Comparison of ENCODE assay signal across 13 mouse cellular contexts in genomic region chr8:94980976-94981375, GRCm38 (mm10). TPM values are rescaled to one million over a fixed set of nuclear protein-coding genes. Genes with fewer than 3 reads are reported as not detected.
DNase-seq lines count a peak whose midpoint lies in the region; ATAC-seq and TF ChIP-seq lines count a peak whose summit lies in the region.
"Had no signal": no experiment of that assay in that cellular context is flagged by ENCODE, and none has a peak within 500 bp of the region (broad histone marks: within the 10 kb centered on the region; RNA-seq: fewer than 3 reads in every experiment).

No protein-coding gene starts in this region.

- DNase-seq in forebrain, embryonic 14.5 days (ENCODE audit: low spot score), result no peak
- no peak for DNase-seq in kidney, adult 2 months
- no peak for DNase-seq in kidney, postnatal 10 days
- peak; percentile 46 for DNase-seq in thymus, postnatal 4 days
- DNase-seq in thymus, adult 18-20 months, result no peak
- no peak for DNase-seq in midbrain, postnatal 0 days (ENCODE audit: low spot score)
- no peak for DNase-seq in c-Kit-positive CD71-positive TER-119-positive erythroid progenitor cells, embryonic 14.5 days (ENCODE audit: low spot score)
- DNase-seq: adrenal gland, postnatal 14 days; heart, postnatal 36 days had no signal

- H3K4me2 ChIP-seq in forebrain, embryonic 13.5 days, result no peak overlapping the region
- no peak overlapping the region for H3K4me2 ChIP-seq in forebrain, embryonic 14.5 days (ENCODE audit: low read length)
- no peak overlapping the region for H3K4me2 ChIP-seq in midbrain, postnatal 0 days (ENCODE audit: low read depth, low read length, poor library complexity, severe bottlenecking)
- H3K4me2 ChIP-seq: neural tube, embryonic 12.5 days had no signal

- peaks cover 87% of the 10 kb centered on the region for H3K4me1 ChIP-seq in forebrain, embryonic 13.5 days
- H3K4me1 ChIP-seq in forebrain, embryonic 14.5 days (ENCODE audit: control insufficient read depth, insufficient read depth, low read length), result peaks cover 58% of the 10 kb centered on the region
- peaks cover 37% of the 10 kb centered on the region for H3K4me1 ChIP-seq in kidney, adult 2 months (ENCODE audit: control insufficient read depth, insufficient read depth, low read length)
- peaks cover 27% of the 10 kb centered on the region for H3K4me1 ChIP-seq in midbrain, postnatal 0 days (ENCODE audit: insufficient read depth, low read length)

- TF ChIP-seq CTCF in kidney, adult 2 months (conservative IDR thresholded peaks at IDR 0.05; ENCODE audit: insufficient read depth, insufficient read length, low read depth, low read length), result no peak
- TF ChIP-seq CTCF in midbrain, postnatal 0 days (IDR thresholded peaks at IDR 0.05), result 0 out of 2 replicates have a peak, but pooled peaks have one; percentile 10

- no peaks in the 10 kb centered on the region for H3K27me3 ChIP-seq in forebrain, embryonic 13.5 days
- H3K27me3 ChIP-seq in forebrain, embryonic 14.5 days (replicated peaks; ENCODE audit: control insufficient read depth, insufficient read depth, low read length), result no peaks in the 10 kb centered on the region
- no peaks in the 10 kb centered on the region for H3K27me3 ChIP-seq in kidney, adult 2 months (replicated peaks; ENCODE audit: control insufficient read depth, insufficient read depth, low read length)
- H3K27me3 ChIP-seq in midbrain, postnatal 0 days (ENCODE audit: insufficient read depth, low read length), result no peaks in the 10 kb centered on the region
- H3K27me3 ChIP-seq: embryonic facial prominence, embryonic 15.5 days had no signal

- no peak for ATAC-seq in forebrain, embryonic 13.5 days
- no peak for ATAC-seq in forebrain, embryonic 14.5 days
- ATAC-seq in midbrain, postnatal 0 days (ENCODE audit: low FRiP score), result no peak

- 63% methylated on average over 8 of the region's 8 CpGs for WGBS in forebrain, embryonic 13.5 days
- 58% methylated on average over 8 of the region's 8 CpGs for WGBS in forebrain, embryonic 14.5 days
- WGBS in kidney, adult 2 months, result 31% methylated on average over 8 of the region's 8 CpGs
- 65% methylated on average over 8 of the region's 8 CpGs for WGBS in midbrain, postnatal 0 days

- H3K9ac ChIP-seq in forebrain, embryonic 13.5 days, result no peak overlapping the region
- H3K9ac ChIP-seq in forebrain, embryonic 14.5 days (ENCODE audit: low read length), result no peak overlapping the region
- no peak overlapping the region for H3K9ac ChIP-seq in midbrain, postnatal 0 days (replicated peaks; ENCODE audit: low read length, poor library complexity, severe bottlenecking)
- H3K9ac ChIP-seq: embryonic facial prominence, embryonic 15.5 days; neural tube, embryonic 12.5 days had no signal

- no peak overlapping the region for H3K4me3 ChIP-seq in forebrain, embryonic 13.5 days
- H3K4me3 ChIP-seq in forebrain, embryonic 14.5 days (ENCODE audit: low read depth, low read length), result no peak overlapping the region
- H3K4me3 ChIP-seq in kidney, adult 2 months (ENCODE audit: insufficient read depth, low read depth, low read length), result peak overlapping the region; percentile 22; the same call in 1 of the 2 replicates
- no peak overlapping the region for H3K4me3 ChIP-seq in midbrain, postnatal 0 days (ENCODE audit: low read depth, low read length)
- H3K4me3 ChIP-seq: embryonic facial prominence, embryonic 15.5 days; neural tube, embryonic 12.5 days had no signal

- no peaks in the 10 kb centered on the region for H3K9me3 ChIP-seq in forebrain, embryonic 13.5 days (replicated peaks)
- no peaks in the 10 kb centered on the region for H3K9me3 ChIP-seq in forebrain, embryonic 14.5 days (replicated peaks; ENCODE audit: control insufficient read depth, low read length)
- H3K9me3 ChIP-seq in midbrain, postnatal 0 days (ENCODE audit: low read length), result no peaks in the 10 kb centered on the region
- H3K9me3 ChIP-seq: embryonic facial prominence, embryonic 15.5 days; neural tube, embryonic 12.5 days had no signal

- H3K27ac ChIP-seq in forebrain, embryonic 13.5 days, result peak overlapping the region; percentile 79; the same call in 1 of the 2 replicates
- no peak overlapping the region; the same call in 1 of the 2 replicates for H3K27ac ChIP-seq in forebrain, embryonic 14.5 days (ENCODE audit: low read depth, low read length)
- H3K27ac ChIP-seq in kidney, adult 2 months (ENCODE audit: insufficient read depth, low read depth, low read length), result peak overlapping the region; percentile 97
- H3K27ac ChIP-seq in midbrain, postnatal 0 days (ENCODE audit: low read depth, low read length), result no peak overlapping the region
- H3K27ac ChIP-seq: embryonic facial prominence, embryonic 15.5 days; neural tube, embryonic 12.5 days had no signal

- no peaks in the 10 kb centered on the region for H3K36me3 ChIP-seq in forebrain, embryonic 13.5 days (ENCODE audit: poor library complexity, severe bottlenecking)
- H3K36me3 ChIP-seq in forebrain, embryonic 14.5 days (ENCODE audit: control insufficient read depth, insufficient read depth, low read length), result no peaks in the 10 kb centered on the region
- H3K36me3 ChIP-seq in kidney, adult 2 months (ENCODE audit: control insufficient read depth, insufficient read depth, low read length), result no peaks in the 10 kb centered on the region
- H3K36me3 ChIP-seq in midbrain, postnatal 0 days (ENCODE audit: insufficient read depth, low read length), result no peaks in the 10 kb centered on the region
- H3K36me3 ChIP-seq: embryonic facial prominence, embryonic 15.5 days; neural tube, embryonic 12.5 days had no signal

- TF ChIP-seq POLR2A in kidney, adult 2 months (IDR thresholded peaks at IDR 0.05; ENCODE audit: low read depth, low read length), result no peak

RNA-seq across cellular contexts. Expression of gene Adgrg1, which starts 6.4 kb away (rescaled TPM):
- 156 and 178 TPM in 2 replicates for polyA plus RNA-seq in forebrain, embryonic 13.5 days (2015; fragmentation: Nextera tagmentation; extraction: Ambion mirVana)
- polyA plus RNA-seq in forebrain, embryonic 14.5 days (2014; fragmentation: Nextera tagmentation; extraction: Ambion mirVana), result 145 and 157 TPM in 2 replicates
- 342 and 447 TPM in 2 replicates for polyA plus RNA-seq in kidney, adult 2 months (2012; rRNA removed)
- total RNA-seq in midbrain, postnatal 0 days (2014; rRNA removed), result 218 and 247 TPM in 2 replicates
- polyA plus RNA-seq in midbrain, postnatal 0 days (2015; fragmentation: Nextera tagmentation; extraction: Ambion mirVana), result 114 and 125 TPM in 2 replicates

RNA-seq across cellular contexts. Expression of gene Adgrg3, which starts 36.5 kb away (rescaled TPM):
- polyA plus RNA-seq in forebrain, embryonic 13.5 days (2015; fragmentation: Nextera tagmentation; extraction: Ambion mirVana), result 0.79 and 1.0 TPM in 2 replicates
- 1.2 TPM in 2 replicates for polyA plus RNA-seq in forebrain, embryonic 14.5 days (2014; fragmentation: Nextera tagmentation; extraction: Ambion mirVana)
- polyA plus RNA-seq in kidney, adult 2 months (2012; rRNA removed), result 9.9 and 12.7 TPM in 2 replicates
- total RNA-seq in midbrain, postnatal 0 days (2014; rRNA removed), result 1.5 and 1.7 TPM in 2 replicates
- polyA plus RNA-seq in midbrain, postnatal 0 days (2015; fragmentation: Nextera tagmentation; extraction: Ambion mirVana), result 0.59 and 0.88 TPM in 2 replicates

RNA-seq across cellular contexts. Expression of gene Adgrg5, which starts 57.5 kb away (rescaled TPM):
- 0.19 TPM in 1 of 2 replicates, not detected in the other for polyA plus RNA-seq in forebrain, embryonic 13.5 days (2015; fragmentation: Nextera tagmentation; extraction: Ambion mirVana)
- not detected in 2 replicates for polyA plus RNA-seq in forebrain, embryonic 14.5 days (2014; fragmentation: Nextera tagmentation; extraction: Ambion mirVana)
- 0.56 and 2.6 TPM in 2 replicates for polyA plus RNA-seq in kidney, adult 2 months (2012; rRNA removed)
- total RNA-seq in midbrain, postnatal 0 days (2014; rRNA removed), result not detected in 2 replicates
- polyA plus RNA-seq in midbrain, postnatal 0 days (2015; fragmentation: Nextera tagmentation; extraction: Ambion mirVana), result 0.17 and 0.21 TPM in 2 replicates
- total RNA-seq: granulocyte monocyte progenitor cell, adult 5-6 weeks had no signal

Comparison
In these comparisons a context has a peak if more than half of its experiments do, and no peak if none do; other contexts are left out.
1. H3K27ac ChIP-seq: peak in forebrain, embryonic 13.5 days (single experiment) and kidney, adult 2 months (single experiment); none in forebrain, embryonic 14.5 days (single experiment) and midbrain, postnatal 0 days (single experiment).